Mouse (Mus musculus): ENCODE results near the gene Arvcf. TPM values are rescaled to one million over a fixed set of nuclear protein-coding genes. Genes with fewer than 3 reads are reported as not detected.

Arvcf gene
- total and polyA plus RNA-seq, 2 experiments, result 14.1 to 18.4 TPM

GRCm38 (mm10) chr16:18411802-18412476 is 64.0 kb downstream of the Arvcf start:
- Histone ChIP-seq H3K36me3 (ENCODE audit: control insufficient read depth, insufficient read depth, low read length) (peaks cover 17% of the 10 kb centered on the region), H3K4me3 (ENCODE audit: insufficient read depth, low read depth, low read length) (peak overlapping the region; percentile 43), H3K79me2 (ENCODE audit: control insufficient read depth, insufficient read depth, low read length) (peaks cover 3% of the 10 kb centered on the region; the same call in 1 of the 2 replicates), H3K27ac (replicated peaks; ENCODE audit: insufficient read depth, low read depth, low read length) (peak overlapping the region; percentile 99), H3K27me3 (ENCODE audit: control insufficient read depth, insufficient read depth, low read length) (no peaks in the 10 kb centered on the region), H3K4me1 (ENCODE audit: control insufficient read depth, insufficient read depth, low read length) (peaks cover 46% of the 10 kb centered on the region), H3K9ac (ENCODE audit: low read depth, low read length) (peak overlapping the region; percentile 87)
- peak; percentile 99 for DNase-seq (ENCODE audit: extremely low read depth, low read depth, low spot score)
- WGBS, result 15% methylated on average over 12 of the region's 12 CpGs
- TF ChIP-seq CTCF (IDR thresholded peaks at IDR 0.05; ENCODE audit: low read depth, low read length) (no peak), POLR2A (IDR thresholded peaks at IDR 0.05; ENCODE audit: extremely low read depth, insufficient read depth, low read length) (peak; percentile 71)

- H3K9ac ChIP-seq (ENCODE audit: low read depth, low read length), result peak overlapping the region; percentile 87
- H3K27ac ChIP-seq (replicated peaks; ENCODE audit: insufficient read depth, low read depth, low read length), result peak overlapping the region; percentile 99
- WGBS, result 20% methylated on average over 7 of the region's 7 CpGs
- DNase-seq (ENCODE audit: extremely low read depth, low read depth, low spot score), result peak; percentile 84
- H3K4me1 ChIP-seq (ENCODE audit: control insufficient read depth, insufficient read depth, low read length), result peaks cover 48% of the 10 kb centered on the region
- no peaks in the 10 kb centered on the region for H3K27me3 ChIP-seq (ENCODE audit: control insufficient read depth, insufficient read depth, low read length)
- H3K36me3 ChIP-seq (ENCODE audit: control insufficient read depth, insufficient read depth, low read length), result peaks cover 15% of the 10 kb centered on the region
- peaks cover 3% of the 10 kb centered on the region; the same call in 1 of the 2 replicates for H3K79me2 ChIP-seq (ENCODE audit: control insufficient read depth, insufficient read depth, low read length)
- peak overlapping the region; percentile 12 for H3K4me3 ChIP-seq (ENCODE audit: insufficient read depth, low read depth, low read length)
- no peak for TF ChIP-seq CTCF (IDR thresholded peaks at IDR 0.05; ENCODE audit: low read depth, low read length)
- TF ChIP-seq POLR2A (IDR thresholded peaks at IDR 0.05; ENCODE audit: extremely low read depth, insufficient read depth, low read length), result 0 out of 2 replicates have a peak, but pooled peaks have one; percentile 54
Observed at GRCm38 (mm10) chr16:18413032-18413816, 65.2 kb downstream of the Arvcf start.

DNA sequence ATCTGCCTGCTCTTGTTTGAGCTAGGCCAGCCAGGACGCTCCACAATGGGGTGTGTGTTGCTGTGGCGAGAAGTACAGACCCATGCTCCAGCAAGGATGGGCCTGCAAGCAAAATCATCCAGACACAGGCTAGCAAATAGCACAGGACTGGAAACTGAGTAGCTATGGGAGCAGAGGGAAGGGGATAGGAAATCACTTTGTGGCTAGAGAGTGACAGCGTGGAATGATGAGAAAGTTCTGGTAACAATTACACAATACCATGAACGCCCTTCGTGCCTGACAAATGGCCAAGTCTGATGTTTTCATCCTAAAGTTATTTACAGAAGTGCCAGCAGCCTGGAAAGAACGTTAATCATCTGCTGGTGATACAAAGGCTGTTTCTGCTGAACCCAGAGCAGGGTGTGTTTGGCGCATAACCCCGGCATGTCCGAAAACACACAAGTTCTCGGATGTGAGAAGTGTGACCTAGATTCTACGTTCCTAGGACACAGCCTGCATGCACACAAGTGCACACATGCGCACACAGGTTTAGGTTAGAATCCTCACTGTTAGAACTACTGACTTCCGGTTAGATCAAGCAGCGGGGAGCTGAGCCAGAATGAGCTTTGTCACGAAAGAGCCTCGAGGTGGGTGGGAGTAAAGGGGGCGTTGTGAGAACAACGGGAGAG is 68.2 kb downstream of the Arvcf start:
- 0 out of 2 replicates have a peak, but pooled peaks have one; percentile 10 for TF ChIP-seq POLR2A (IDR thresholded peaks at IDR 0.05; ENCODE audit: extremely low read depth, insufficient read depth, low read length)
- no peak for TF ChIP-seq CTCF (IDR thresholded peaks at IDR 0.05; ENCODE audit: low read depth, low read length)

GRCm38 (mm10) chr16:18416837-18417236 is 68.9 kb downstream of the Arvcf start:
- Histone ChIP-seq H3K27me3 (ENCODE audit: control insufficient read depth, insufficient read depth, low read length) (no peaks in the 10 kb centered on the region), H3K4me1 (ENCODE audit: control insufficient read depth, insufficient read depth, low read length) (peaks cover 55% of the 10 kb centered on the region), H3K79me2 (ENCODE audit: control insufficient read depth, insufficient read depth, low read length) (peaks cover 5% of the 10 kb centered on the region; the same call in 1 of the 2 replicates), H3K9ac (ENCODE audit: low read depth, low read length) (peak overlapping the region; percentile 69), H3K27ac (replicated peaks; ENCODE audit: insufficient read depth, low read depth, low read length) (peak overlapping the region; percentile 96), H3K36me3 (ENCODE audit: control insufficient read depth, insufficient read depth, low read length) (peaks cover 4% of the 10 kb centered on the region; the same call in 1 of the 2 replicates), H3K4me3 (ENCODE audit: insufficient read depth, low read depth, low read length) (no peak overlapping the region)
- 49% methylated on average over 3 of the region's 3 CpGs for WGBS
- DNase-seq (ENCODE audit: extremely low read depth, low read depth, low spot score), result no peak
- no peak for TF ChIP-seq CTCF (IDR thresholded peaks at IDR 0.05; ENCODE audit: low read depth, low read length)
- no peak for TF ChIP-seq POLR2A (IDR thresholded peaks at IDR 0.05; ENCODE audit: extremely low read depth, insufficient read depth, low read length)

More for the DNA sequence above, 68.2 kb downstream of the Arvcf start:
- peak; percentile 98 for DNase-seq (ENCODE audit: extremely low read depth, low read depth, low spot score)
- peaks cover 3% of the 10 kb centered on the region; the same call in 1 of the 2 replicates for H3K79me2 ChIP-seq (ENCODE audit: control insufficient read depth, insufficient read depth, low read length)
- peak overlapping the region; percentile 69 for H3K9ac ChIP-seq (ENCODE audit: low read depth, low read length)
- H3K27ac ChIP-seq (replicated peaks; ENCODE audit: insufficient read depth, low read depth, low read length), result peak overlapping the region; percentile 96
- H3K36me3 ChIP-seq (ENCODE audit: control insufficient read depth, insufficient read depth, low read length), result no peaks in the 10 kb centered on the region; the same call in 1 of the 2 replicates
- no peak overlapping the region for H3K4me3 ChIP-seq (ENCODE audit: insufficient read depth, low read depth, low read length)
- H3K4me1 ChIP-seq (ENCODE audit: control insufficient read depth, insufficient read depth, low read length), result peaks cover 51% of the 10 kb centered on the region
- WGBS, result 12% methylated on average over 18 of the region's 18 CpGs
- H3K27me3 ChIP-seq (ENCODE audit: control insufficient read depth, insufficient read depth, low read length), result no peaks in the 10 kb centered on the region

GRCm38 (mm10) chr16:18417491-18417890 is 69.5 kb downstream of the Arvcf start:
- Histone ChIP-seq H3K27ac (replicated peaks; ENCODE audit: insufficient read depth, low read depth, low read length) (peak overlapping the region; percentile 75), H3K79me2 (ENCODE audit: control insufficient read depth, insufficient read depth, low read length) (peaks cover 6% of the 10 kb centered on the region; the same call in 1 of the 2 replicates), H3K4me1 (ENCODE audit: control insufficient read depth, insufficient read depth, low read length) (peaks cover 59% of the 10 kb centered on the region), H3K36me3 (ENCODE audit: control insufficient read depth, insufficient read depth, low read length) (peaks cover 10% of the 10 kb centered on the region), H3K9ac (ENCODE audit: low read depth, low read length) (peak overlapping the region; percentile 14; the same call in 1 of the 2 replicates), H3K27me3 (ENCODE audit: control insufficient read depth, insufficient read depth, low read length) (no peaks in the 10 kb centered on the region), H3K4me3 (ENCODE audit: insufficient read depth, low read depth, low read length) (no peak overlapping the region)
- DNase-seq (ENCODE audit: extremely low read depth, low read depth, low spot score), result peak; percentile 90
- no peak for TF ChIP-seq POLR2A (IDR thresholded peaks at IDR 0.05; ENCODE audit: extremely low read depth, insufficient read depth, low read length)
- TF ChIP-seq CTCF (IDR thresholded peaks at IDR 0.05; ENCODE audit: low read depth, low read length), result no peak
- 15% methylated on average over 5 of the region's 5 CpGs for WGBS
